Mouse (Mus musculus) natural killer cell, adult 2 months (primary cell): Measurements from ENCODE around the gene Dnpep.

Experiments used
- DNase-seq, 2 experiments: peaks; one replicate each; pipeline ENCODE4 v3.0.0; 2022; ENCODE audit warnings: low spot score in 2 of 2

The Dnpep gene

DNA sequence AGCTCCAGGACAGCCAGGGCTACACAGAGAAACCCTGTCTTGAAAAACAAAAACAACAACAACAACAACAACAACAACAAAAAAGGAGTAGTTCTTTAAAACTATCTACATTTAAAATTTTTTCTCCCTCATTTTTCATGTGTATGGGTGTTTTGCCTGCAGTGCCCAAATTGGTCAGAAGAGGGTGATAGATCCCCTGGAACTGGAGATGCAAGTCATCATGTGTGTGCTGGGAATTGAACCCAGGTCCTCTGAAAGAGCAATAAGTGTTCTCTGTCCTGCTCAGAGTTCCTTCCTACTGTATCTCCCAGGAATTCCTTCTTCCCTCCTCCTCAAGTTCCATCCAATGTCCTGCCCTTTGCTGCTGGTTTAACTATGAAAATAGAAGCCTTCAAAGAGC lies 9.7 kb upstream of the Dnpep start:
- DNase-seq = no peak

DNA sequence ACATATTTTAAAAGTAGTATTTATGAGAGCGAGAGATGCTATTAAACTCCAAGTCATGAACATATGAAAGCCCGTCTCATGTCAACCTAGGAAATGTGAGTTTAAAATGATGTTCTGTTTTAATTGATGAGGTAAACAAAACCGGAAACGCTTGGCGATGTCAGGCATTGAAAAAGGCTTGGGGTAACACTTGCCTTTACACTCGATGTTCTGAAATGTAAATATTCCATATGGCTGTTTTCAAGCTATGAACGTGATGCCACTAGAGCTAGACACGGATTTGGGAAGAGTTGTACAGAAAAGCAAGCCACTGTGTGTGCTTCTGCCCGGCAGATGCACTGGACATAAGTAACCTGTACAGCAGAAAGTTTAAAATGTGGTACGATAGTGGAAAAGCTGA lies 1.4 kb upstream of the Dnpep start:
- no peak for DNase-seq

DNA sequence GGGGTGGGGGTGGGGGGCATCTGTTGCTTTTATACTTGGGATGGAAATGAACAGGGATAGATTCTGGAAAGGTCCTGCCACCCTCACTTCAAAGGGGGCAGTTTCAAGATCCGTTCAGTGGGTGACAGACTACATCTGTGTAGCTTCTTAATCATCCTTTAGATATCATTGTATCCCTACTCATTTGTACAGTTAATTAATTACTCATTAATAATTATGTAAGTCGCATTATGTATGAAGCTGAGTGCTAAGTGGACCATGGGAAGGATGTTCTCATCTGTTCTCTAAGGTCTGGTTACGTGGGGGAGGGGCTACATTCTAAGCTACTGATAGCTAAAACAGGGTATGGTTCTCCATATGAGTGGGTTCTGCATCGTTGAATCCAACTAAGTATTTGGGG lies 946 bp upstream of the Dnpep start:
- DNase-seq = no peak

DNA sequence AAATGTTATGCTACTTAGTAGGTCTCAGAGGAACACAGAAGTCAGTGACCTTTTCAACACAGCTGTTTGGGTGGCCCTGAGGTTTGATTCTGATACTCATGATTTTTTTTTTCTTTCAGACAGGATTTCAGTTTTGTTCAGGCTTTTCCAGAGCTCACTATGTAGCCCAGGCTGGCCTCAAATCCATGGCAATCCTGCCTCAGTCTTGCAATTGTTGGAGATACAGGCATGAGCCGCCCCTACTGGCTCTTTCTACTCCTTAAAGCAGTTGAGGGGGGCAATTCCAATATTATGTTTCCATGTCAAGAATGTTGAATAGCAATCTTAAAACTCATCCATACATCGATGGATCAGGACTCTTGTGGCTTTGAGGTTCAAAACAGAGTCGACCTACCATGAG lies 511 bp upstream of the Dnpep start:
- no peak for DNase-seq

DNA sequence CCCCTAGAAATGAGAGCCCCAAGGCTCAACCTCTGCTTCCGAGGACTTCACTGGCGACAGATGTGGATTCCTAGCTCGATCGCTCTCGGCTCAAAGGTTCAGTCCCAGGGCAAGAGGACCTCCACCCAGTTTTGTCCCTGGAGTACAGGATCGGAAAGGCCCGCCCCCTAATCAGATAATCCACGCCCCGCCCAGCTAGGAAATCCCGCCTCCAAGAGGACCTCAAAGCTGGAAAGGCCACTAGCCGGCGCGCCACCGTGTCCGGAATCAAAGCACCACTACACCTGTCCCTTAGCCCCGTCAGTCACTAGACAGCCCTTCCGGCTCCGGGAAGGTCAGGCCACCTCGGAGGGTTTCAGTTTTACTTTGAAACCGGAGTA lies 939 bp downstream of the Dnpep start:
- no peak for DNase-seq

DNA sequence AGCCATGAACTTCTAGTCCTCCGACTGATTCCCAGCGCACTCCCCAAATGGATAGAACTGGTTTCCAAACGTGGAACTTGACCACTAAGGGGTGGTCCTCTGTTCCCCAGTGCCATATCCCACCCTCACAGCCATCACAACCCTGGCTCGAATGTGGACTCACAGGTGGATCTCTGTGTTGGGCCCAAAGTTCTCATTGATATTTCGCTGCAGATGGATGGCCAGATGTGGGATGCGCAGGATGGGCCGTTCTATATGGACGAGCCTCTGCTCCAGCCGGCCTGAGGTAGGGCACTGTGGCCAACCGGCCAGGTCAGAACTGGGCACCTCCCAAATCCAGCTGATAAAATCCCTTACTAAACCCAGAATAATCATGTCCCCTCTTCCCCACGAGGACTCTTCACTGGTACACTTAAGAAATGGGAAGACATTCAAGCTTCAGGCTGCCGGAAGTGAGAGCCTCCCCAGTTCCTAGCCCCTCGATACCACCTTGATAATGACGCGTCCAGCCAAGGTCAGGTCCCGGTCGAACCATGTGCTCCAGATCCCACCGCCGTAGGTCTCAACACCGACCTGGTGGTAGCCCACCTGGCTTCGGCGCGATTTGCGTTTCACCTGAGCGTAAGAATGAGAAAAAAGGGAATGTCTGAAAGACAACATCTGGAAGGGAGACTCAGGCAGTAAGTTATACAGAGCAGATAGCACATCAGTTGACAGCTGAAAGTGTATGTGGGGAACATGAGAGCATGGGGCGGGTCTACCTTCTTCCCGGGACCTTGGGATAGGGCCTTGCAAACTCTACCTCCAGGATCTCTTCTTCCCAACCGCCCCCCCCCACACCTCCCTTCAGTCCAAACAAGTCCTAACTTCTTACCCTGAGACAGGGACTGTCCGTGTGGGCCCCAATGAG lies 2.1 kb downstream of the Dnpep start:
- DNase-seq = no peak

DNA sequence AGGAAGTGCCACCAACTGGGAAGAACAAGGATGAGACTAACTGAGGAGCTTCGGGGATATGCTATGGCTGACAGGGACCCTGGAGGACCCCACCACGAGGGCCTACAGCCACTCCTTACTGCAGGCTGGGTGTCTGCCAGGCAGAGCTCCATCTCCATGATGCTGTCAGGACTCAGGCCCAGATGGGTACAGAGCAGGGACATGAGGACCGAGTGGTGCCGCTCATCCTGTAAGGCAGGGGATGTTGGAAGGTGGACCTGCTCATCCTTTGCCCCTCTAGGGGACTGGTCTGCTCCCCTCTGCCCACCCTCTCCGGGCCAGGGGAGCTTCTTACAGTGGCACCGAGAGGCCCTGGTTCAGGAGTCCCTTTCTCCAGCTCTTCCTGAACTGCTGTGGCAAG lies 2.8 kb downstream of the Dnpep start:
- no peak for DNase-seq

DNA sequence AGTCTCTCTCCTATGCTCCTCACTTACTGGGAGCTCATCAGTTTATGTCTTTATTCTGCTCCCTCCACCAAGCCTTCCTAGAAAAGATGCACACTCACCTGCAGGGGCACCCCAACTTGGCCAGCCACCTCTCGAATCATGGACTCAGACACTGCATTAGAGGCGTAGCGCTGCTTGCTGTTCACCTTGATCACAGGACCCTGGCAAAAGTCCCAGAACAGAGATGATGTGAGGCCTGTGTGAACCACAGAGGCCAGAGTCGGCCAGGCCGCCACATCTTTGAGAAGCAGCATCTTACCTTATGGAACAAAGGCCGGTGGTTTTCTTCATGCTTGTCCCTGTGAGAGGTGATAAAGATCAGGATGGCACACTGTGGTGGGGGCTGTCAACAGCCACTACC lies 6.1 kb downstream of the Dnpep start:
- DNase-seq = no peak

DNA sequence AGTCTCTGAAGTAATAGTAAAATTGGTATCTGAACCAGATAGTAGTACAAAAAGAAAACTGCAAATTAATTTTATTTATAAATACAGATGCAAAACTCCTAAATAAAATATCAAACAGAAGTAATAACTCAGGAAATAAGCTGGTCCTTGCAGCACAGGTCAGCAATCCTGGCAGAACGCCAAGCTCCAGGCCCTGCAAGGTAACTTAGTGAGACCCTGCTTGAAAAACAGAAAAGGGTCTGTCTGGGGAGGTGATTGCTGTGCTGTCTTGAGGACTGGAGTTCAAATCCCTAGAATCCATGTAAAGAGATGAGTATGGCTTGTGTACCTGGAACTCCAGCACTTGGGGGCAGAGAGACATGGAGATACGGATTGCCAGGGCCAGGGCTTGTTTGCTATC lies 13.1 kb downstream of the Dnpep start:
- no peak for DNase-seq

DNA sequence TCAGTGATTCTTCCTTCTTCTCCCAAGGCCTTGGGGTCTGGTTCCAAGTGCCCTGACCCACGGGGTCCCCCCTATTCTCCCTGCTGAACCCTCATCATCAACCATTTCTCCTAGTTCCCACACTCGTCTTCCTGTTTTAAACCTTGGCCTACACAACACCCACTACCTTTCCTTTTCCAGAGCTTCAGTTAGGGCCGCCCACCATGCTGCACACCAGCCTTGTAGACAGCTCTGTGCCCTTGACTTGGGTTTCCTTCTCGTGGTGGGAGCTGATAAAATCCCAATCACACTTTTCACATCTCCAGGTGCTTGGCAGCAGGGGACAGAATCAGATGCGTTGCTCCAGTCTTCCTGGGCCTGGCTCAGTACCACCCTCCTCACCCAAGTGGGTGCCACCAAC lies 23.5 kb downstream of the Dnpep start:
- no peak for DNase-seq

DNA sequence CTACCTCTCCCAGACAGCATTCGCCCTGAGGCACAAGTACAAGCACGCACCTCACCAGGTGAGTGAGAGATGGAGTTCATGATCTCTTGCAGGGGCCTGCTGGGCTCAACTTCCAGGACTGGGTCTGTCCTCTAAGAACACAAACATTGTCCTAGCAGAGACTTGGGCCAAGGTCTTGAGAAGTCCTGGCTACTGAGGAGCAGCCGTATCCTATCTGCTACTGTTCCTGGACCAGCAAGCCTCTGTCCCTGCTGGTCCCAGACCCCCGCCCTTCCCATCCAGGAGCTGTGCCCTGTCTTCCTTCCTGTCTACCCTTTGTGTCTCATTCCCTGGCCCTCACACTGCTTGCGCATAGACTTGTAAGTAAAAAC lies 24.5 kb downstream of the Dnpep start:
- no peak for DNase-seq

DNA sequence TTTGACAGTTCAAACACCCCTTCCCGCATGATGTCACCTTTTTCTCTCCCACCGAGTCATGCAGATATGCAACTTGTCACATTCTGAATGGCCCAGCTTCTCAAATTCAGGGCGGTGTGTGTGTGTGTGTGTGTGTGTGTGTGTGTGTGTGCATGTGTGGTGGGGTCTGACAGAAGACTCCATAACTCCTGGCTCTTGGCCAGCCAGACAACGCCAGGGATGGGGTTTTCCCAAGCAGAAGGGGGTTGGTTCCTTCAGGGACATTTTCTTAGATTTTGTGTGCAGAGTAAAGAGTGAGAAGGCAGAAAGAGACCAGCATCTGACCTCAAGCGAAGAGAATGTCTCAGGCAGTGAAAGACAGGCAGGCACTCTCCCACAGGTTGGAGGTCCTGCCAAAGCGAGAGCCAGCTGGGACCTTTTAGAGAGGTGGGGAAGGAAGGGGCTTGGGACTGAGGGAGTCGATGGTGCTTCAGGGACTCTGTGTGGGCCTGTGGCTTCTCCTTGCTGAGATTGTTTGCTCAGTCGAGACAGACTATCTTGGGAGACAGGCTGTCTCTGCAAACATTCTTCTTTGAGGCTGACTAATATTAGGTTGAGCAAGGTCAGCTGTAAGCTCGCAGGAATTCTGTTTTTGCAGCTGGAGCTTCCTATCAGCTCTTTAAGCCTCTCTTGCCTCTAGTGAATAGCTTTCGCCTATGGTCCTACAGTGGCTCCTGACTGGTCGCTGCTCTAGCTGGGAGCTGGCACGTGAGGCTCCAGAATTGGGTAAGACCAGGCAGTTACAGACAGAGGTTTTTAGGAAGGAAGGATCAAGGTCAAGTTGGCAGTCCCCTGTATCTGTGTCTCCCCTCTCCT lies 25.1 kb downstream of the Dnpep start:
- no peak for DNase-seq

DNA sequence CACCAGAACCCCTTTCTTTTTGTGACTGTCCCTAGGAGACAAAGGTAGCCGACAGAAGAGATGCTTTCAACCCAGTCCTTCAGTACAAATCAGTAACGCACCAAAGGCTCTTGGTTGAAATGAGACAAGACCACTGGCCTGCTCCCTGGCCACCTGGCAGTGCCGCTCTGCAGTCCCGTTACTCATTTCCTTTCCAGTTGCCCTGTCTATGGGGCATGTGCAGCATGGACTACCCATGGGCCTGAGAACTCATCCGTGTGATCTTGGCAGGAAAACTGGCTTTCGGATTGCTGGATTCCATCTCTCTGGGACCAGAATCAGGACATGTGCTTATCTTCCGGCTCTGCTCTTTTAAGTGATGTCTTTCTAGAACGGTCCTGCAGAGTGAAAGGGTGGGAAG lies 26.5 kb downstream of the Dnpep start:
- DNase-seq = no peak

DNA sequence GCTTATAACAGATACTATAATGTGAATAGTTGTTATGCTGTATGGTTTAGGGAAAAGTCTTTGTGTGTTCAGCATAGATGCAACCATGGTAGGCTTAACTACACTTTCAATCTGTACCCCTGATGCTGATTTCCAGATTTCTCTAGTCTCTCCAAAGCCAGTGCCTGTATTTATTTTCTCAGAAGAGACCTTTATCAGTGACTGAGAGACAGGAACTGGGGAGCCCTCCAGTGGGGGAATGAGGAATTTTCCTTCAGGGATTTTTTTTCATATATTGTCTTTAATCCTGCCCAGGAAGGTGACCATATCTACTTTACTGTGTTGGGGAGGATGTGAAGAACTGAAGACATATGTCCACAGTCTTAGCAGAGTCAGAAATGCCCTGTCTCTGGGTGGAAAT lies 27.2 kb downstream of the Dnpep start:
- no peak for DNase-seq

DNA sequence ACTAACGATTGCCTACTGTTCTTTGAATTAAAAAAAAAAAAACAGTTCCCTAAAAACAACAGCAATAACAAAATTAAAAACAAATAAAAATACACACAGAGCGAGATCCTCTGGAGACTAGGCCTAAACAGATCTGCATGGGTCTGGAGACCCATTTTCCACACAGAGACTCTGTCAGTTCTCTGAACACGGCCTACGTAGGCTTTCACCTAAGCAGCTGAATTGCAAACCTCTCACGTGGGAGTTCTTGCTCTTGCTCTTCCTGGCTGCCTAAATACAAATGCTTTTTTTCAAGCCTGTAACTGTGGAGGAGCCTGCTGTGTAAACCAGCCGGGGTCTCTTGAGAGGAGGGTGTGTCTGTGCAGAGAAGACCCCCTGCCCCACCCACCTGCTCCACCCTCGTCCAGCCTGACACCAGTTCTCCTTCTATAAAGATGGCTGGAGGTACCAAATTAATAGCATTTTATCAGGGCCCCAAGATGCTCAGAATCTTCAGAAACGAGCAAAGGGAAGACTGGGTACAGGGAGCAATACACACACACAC lies 27.8 kb downstream of the Dnpep start:
- DNase-seq = no peak

DNA sequence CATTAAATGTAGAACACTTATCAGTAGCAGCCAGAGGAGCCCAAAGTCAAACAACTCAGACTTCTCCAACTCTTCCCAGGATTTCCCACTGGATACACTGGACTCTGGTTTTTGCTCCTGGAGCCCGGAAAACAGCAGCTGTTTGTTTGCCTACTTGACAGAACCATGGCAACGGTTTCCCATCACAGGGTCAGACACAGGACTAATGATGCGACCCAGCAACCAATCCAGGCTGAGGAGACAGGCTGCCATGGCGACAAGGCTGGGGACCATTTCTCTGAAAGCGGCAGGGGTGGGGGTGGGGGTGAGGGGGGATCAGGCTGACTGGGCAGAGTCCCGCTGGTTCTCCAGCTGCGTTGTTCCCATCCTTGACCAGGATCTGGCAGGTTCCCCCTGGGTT lies 28.4 kb downstream of the Dnpep start:
- DNase-seq = no peak

DNA sequence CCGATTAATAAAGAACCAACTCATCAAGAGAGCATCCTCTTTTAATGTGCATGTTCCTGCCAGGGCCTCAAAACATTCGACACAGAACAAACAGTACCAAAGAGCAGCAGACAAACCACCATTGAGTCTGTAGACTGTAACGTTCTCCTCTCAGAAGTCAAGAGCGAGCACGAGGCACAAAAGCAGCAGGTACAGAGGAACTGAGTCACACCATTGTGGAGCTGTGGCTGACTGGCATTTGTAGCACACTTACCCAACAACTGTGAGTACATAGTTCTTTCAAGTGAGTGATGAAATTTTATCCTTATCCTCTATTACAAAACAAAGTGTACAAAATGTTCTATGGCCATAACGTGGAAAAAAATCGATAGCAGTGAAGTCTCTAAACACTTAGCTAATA lies 32.9 kb downstream of the Dnpep start:
- no peak for DNase-seq

DNA sequence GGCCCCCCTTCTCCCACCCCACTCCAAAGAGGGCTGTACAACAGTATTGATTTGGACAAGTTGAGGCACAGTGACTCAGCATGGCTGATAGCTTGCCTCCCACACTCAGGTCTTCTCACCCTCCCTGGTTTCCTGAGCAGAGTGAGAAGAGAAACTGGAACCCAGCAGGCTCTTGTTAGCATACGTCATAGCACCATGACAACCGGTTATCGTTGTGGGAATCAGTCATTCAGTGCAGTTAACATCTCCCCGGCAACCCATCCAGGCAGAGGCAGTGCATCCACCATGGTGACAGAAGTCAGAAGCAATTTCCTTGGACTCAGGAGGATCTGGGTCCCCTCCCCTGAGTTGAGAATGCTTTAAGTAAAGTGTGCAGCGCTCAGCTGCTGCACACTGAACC lies 34.8 kb downstream of the Dnpep start:
- no peak for DNase-seq

DNA sequence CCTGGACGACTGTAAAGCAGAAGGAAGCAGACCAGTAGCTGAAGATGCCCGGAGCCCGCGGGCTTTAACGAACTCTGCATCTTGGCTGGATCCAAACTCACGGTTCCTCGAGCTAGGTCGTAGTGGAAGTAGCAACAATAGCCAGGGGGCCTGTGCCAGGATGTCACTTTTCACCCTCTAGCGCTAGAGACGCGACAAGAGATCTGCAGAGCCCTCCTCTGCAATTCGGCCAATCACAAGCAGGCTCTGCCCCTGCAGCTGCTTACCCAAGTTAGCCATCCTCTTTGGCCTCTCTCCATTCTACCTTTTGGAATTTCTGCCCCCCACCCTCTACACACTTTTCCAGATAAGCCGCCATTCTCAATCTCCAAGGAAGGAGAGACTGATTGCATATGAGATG lies 39.6 kb downstream of the Dnpep start, which contains the start of gene Resp18:
Gene Resp18 (minus strand): TSS at position 188 of the 400 bp plus-strand sequence.
- no peak for DNase-seq

DNA sequence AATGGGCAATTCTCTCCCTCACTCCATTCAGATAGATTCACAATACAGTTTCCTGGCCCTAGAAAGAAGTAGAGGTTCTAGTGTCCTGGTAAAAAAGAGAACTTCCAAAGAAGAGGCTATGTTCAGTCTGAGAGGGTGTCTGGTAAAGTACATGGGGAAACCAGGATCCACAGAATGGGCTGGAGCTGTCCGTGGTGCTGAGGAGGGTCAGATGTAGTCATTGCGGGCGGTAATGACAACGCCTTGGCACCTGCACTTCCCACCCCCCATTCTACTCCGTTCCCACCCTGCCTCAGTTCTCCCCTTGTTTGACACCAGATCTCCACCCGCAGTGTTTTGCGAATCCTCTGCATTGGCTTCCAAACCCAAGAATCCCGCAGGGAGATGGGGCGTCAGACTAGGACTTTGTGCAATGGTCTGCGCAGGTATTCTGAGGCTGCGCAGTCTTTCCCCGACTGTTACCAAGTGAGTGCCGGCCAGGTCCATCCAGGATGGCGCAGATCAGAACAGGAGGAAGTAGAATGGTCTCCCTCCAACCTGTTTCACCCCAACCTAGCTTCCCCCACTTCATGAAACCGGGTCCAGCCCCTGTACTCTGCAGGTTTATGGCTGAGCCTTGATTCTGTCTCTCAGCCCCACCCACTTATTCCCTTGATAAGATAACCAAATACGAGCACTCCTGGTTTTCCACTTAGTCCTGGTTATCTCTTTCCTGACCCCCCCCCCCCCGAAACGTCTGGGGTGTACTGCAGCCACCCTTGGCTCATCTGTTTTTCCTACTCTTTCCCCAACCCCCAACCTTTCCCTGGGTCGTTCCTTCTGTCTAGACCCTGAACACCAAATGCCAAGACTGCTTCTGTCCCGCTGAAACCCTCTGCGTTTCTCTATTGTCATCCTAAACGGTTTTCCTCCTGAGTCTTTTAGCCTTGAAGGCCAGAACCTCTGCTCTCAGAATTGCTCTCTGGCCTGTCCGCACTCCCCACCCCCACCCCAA lies 40.3 kb downstream of the Dnpep start:
- DNase-seq = no peak

DNA sequence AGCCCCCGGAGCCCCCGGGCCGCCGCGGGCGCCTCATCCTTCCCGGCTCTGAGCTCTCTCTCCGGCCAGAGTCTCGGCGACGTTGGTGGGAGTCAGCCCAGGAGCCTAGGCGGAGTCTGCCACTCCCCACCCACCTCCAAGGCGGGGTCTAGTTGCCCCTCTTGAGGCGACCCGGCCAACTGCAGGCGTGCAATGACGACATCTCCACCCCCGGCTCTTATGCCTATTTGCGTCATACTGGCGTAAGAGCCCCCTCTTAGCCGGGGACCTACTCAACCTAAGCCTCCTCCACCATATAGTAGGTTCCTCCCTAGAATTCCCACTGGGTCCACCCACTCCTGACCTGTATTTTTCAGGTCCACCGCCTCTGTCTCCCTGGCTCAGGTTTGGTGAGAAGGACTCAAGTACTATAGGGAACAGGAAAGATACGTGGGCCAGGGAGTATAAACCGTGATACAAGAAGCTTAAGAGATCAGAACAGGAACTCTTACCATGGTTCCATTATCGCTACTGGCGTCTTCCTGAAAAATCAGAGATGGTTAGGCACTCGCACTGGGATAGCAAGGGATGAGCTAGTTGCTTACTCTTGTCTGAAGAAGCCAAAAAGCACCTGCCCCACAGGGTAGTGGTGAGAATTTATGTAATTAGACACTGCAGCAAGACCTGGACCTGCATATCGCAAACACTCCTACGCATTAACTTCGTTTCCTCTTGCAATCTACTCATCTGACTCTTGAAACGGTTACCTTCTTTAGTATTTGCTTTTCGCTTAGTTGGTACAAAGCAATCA lies 53.5 kb downstream of the Dnpep start, which contains the start of gene Ptprn:
Gene Ptprn (minus strand): TSS at position 412 of the 790 bp plus-strand sequence.
- no peak for DNase-seq
